Mouse (Mus musculus): ENCODE measurements at regions not wholly inside any gene's neighbourhood (a gene's known extent, or its start where the extent isn't known, plus 50 kb on each side); places are given as distances from the start of the nearest gene placed in this dataset.

DNA sequence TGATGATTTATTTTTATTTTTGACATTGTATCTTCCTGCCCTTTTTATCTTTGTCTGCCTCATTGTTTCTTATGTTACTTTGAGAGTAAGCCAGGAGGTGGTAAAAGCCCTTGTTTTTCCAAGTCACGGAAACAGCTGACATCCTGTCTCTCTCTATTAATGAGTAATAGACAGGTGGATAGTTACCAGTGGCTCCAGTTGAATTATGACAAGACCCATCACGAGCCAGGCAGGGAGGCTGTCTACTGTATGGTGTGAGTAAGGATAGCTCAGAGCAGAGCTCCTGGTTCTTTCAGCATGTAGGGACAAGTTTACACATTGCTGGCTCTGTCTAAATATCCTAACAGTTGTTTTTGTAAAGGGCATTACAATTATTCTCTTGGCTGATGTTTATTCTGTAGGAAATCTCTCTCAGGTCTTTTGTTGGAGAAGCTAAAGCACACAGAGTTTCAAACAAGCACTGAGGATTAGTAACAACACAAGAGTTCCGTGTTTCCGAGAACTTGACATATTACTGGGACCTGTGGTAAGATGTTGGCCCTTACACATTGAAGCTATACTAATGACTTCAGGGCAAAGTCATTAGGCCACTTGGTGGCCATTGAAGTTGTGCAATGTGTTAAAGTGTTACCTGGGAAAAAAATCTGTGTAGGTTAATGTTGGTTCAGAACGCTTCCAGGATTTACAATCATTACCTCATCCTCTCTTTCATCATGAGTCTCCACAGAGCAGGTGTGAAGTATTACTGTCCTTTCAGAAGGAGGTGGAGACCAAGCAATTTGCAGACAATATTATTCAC lies 111.5 kb downstream of the Ndfip2 start:
- TF ChIP-seq CTCF (IDR thresholded peaks at IDR 0.05; ENCODE audit: low read depth, low read length) (no peak), POLR2AphosphoS5 (IDR thresholded peaks at IDR 0.05; ENCODE audit: insufficient replicate concordance, low read depth, low read length) (no peak), GATA1 (IDR thresholded peaks at IDR 0.05; ENCODE audit: borderline replicate concordance, low read length) (no peak), TAL1 (conservative IDR thresholded peaks at IDR 0.05; ENCODE audit: low read depth, low read length) (no peak)
